Mouse (Mus musculus) bone marrow, adult 2 months (tissue): Measurements from ENCODE around the gene Pawr.

Experiments used
- CTCF ChIP-seq: fragments of 200-500 bp; IDR thresholded peaks from 2 replicates; pipeline ENCODE4 v1.5.1; 2011; ENCODE audit warnings: low read length, control low read depth; ENCODE audit not compliant: control insufficient read depth, insufficient read depth
- POLR2A ChIP-seq: fragments of 200-500 bp; IDR thresholded peaks from 2 replicates; pipeline ENCODE4 v1.6.1; 2011; ENCODE audit warnings: low read depth, mild to moderate bottlenecking, control low read depth, low read length, borderline replicate concordance; ENCODE audit not compliant: control insufficient read depth

DNA sequence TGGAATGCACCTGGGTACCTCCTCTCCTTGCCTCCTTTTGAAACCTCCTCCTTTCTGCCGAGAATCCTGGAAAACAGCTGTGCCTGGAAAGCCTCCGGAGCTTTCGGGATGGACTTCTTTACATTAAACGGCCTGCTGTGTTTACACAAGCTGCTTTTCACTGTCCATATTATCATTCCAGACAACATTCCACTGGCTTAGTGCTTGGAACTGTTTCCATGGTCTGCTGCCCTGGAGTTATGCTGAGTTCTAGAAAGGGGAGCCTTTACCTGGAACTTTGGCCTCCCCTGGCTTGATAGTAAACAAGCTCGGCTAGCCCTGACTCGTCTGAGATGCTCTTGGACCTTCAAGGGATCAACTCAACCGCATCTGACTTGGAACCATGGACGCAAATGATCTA is 104.4 kb downstream of the Pawr start:
- TF ChIP-seq POLR2A (no peak), CTCF (no peak)
